Mouse (Mus musculus): ENCODE results near the gene Nudt15.

Nudt15 gene

DNA sequence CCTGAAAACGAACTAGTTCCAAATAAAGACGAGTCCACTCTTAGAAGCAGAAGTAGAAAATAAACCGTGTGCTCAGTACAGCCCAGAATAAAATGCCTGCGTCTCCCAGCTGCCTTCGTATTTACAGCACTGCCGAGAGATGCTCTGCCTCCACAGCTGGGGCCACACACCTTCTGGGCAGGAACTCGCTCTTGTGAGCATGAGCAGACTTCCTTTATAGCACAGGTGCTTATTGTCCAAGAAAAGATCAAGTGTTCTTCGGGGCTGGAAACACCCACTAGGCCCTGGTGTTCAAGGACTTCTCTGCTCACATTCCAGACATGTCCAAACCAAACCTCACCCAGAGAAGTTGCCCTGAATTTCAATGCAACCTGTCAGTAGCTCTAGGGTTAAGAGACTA, 77.4 kb downstream of the Nudt15 start:
- no peak for DNase-seq (ENCODE audit: low read depth)

DNA sequence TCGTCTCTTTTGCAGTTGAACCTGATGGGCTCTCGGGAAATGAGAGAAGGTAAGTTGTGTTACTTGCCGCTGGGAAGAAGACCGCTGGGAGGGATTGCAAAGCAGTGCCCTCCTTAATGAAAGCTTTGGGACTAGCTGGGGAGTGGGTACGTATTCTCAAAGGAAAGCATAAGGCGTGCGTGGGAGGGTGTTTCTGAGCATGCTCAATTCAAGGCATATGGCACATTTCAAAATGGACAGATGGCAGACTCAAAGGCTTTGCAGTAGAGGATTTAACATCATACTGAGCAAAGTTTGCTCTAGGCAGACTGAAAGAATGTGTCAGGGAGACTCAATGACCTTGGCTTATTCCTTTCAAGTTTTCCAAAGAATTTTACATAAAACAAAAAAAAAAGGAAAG, 78.5 kb downstream of the Nudt15 start:
- DNase-seq (ENCODE audit: low read depth) = no peak
